Mouse (Mus musculus) fat pad, adult 2 months (tissue): ENCODE measurements around the gene Rbl2.
A peak's percentile ranks its signal among the peaks of the same experiment; 100 is the strongest.

Source experiments
- DNase-seq: peaks from one replicate; pipeline ENCODE4 v3.0.0-alpha.2; 2011; ENCODE audit warnings: low read depth, low spot score; ENCODE audit errors: extremely low read depth

The Rbl2 gene

GRCm38 (mm10) chr8:91098106-91098505 is 28.2 kb downstream of the Rbl2 start:
- no peak for DNase-seq

DNA sequence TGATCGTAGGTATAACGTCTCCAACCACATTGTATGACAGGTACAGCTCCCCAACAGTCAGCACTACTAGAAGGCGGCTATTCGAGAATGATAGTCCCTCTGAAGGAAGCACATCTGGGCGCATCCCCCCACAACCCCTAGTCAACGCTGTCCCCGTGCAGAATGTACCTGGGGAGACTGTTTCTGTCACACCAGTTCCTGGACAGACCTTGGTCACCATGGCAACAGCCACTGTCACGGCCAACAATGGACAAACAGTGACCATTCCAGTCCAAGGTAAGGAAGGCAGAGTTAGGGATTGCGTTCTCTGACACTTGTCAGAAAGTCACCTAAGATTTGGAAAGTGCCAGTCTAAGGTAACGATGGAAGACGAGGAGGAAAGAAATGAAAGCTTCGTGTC is 36.4 kb downstream of the Rbl2 start:
- DNase-seq, result no peak

DNA sequence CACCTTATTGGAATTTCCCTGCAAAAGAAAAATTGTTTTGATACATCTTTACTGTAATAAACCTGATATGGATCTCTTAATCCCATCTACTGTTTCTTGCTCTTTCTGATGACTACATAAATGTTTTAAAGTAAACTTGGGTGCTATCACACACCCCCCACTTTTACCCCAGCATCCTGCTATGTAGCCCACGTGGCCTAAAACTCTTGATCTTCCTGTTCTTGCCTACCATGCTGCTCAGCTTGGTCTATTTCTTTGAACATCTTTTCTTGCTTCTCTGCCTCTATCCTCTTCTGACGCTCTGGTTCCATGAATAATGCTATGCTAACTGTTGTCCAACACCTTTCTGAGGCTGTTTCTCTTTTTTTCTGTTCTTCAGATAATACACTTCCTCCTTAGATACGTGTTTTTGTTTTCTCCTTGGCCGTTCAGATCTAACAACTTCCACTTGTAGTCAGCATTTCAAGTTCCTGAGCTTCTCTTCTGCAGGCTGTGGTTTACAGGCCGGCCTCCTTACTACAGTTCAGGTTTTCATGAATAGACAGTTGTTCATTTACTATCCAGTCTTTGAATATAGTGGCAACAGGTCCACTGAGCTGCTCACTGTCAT is 42.1 kb downstream of the Rbl2 start:
- no peak for DNase-seq

- no peak for DNase-seq
Measured at GRCm38 (mm10) chr8:91114428-91114827, 44.6 kb downstream of the Rbl2 start.

DNA sequence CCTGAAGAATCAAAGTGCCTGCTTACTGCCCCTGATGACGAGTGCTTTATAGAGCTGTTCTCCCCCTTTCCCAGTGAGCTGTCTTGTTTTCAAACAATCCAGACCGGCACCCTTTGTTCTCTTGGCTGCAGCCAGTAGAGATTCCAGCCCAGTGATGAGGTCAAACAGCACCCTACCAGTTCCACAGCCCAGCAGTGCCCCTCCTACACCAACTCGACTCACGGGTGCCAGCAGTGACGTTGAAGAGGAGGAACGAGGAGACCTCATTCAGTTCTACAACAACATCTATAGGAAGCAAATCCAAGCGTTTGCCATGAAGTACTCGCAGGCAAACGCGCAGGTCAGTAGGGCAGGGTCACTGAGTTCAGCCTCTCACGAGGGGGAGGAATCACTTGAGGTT is 45.1 kb downstream of the Rbl2 start:
- DNase-seq, result no peak

- no peak for DNase-seq
Measured at GRCm38 (mm10) chr8:91117537-91117936, 47.7 kb downstream of the Rbl2 start.

DNA sequence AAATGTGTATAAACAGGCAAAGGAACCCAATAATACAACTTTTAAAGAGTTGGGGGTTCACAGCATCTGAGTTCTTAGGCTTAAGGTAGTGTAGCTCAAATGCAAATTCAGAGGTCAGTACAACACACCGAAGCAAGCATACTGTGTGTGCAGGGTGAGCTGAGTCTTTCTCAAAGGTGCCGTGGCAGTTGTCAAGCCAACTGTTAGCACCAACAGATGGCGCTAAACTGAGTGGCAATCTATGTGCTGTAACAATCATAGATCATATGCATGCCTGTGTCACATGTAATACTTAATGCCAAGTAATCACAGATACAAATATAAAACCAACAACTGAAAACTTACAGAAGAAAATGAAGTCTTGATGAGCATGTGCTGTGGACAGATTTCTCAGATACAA is 48.3 kb downstream of the Rbl2 start:
- DNase-seq, result no peak

DNA sequence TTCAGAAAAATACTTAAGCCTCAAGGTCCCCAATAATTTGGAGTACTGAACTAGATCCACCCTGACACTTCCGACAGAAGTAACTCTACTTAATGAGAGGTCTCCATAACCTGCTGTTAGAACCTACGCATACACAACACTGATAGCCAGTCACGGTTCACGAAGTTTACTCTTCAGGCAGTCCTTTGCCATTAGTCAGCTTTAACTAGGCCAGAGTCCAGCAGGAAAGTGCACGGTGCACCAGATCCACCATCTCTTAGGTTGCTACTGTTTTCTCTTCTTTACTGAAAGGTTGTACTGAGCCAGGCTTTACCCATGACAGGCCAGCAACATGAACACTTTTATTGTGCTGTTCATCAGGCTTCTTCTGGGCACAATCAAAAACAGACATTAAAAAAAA is 54.5 kb downstream of the Rbl2 start:
- DNase-seq, result no peak

DNA sequence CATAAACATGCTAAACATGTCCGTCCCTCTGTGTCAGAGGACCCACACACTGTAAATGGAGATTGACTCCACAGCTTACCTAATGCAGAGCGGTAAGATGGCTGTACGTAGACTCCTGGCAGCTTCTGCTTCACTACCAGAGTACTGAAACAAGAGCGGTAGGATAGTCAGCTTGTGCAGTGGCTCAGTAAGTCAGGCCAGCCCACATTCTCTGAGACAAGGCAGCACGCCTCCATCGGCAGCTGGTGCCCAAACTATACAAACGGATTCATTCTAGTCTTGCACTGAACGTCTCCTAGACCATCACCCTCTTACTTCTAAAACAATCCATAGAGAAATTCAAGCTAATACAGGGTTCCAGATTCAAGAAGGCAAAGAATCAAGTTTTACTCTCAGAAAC is 56.9 kb downstream of the Rbl2 start:
- no peak for DNase-seq

DNA sequence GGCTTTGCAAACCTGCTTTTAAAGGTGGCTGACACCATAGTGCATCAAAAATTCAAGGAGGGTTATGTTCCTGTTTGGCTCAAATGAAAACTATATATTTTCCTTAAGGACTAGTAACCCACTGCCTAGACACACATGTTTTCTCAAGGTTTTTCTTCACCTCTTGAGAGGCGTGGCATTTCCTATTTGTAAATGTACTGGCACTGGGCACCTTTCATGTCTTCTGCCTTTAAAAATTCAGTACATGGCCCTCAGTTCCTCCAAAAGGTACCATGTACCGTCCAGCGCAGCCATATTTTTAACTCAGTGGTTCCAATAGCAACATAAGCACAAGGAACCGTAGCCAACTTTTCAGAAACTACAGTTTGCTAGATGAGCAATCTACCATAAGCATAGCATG is 62.9 kb downstream of the Rbl2 start:
- DNase-seq, result no peak

- DNase-seq, result peak; percentile 23
Measured at GRCm38 (mm10) chr8:91133441-91134069, 63.7 kb downstream of the Rbl2 start.

- DNase-seq, result peak; percentile 95
Measured at GRCm38 (mm10) chr8:91134070-91134475, 64.2 kb downstream of the Rbl2 start.

- no peak for DNase-seq
Measured at GRCm38 (mm10) chr8:91134659-91135058, 64.8 kb downstream of the Rbl2 start.

DNA sequence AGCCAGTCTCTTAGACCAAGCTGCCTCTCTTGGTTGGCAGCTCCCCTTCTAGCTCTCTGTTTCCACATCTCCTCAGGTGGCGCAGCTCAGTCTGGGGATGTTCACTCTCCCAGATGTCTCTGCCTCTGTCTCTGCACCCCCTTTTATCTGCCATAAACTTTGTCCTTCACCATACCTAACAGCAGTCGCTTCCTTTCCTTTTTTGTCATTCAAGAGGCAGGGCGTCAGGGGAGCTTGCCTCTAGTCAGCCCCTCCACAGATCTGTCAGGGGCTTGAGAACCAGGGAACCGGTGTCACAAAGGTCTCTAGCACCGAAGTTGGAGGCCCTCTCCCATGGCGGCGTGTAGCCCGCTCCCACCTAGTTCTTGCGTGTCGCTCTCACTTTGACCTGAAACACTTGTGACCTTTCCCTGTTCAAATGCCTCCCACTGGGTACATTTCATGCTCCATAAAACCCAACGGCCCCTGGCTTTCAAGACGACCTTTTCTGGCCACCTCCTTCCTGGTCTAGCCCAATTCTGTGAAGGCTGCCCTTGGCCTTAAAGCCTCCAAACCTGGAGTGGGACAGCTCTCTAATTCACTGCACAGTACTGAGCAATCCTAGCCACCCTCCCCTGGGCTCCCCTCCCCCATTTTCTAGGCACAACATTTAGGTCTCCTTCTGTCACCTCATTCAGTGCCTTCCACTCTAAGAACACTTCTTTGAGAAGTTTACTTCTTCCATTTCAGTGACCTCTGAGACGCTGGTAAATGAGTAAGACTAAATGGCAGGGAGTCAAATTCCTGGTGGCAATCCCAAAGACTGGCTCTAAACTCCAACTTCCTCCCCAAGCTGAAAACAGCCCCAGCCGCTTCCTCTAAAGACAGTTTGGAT is 65.7 kb downstream of the Rbl2 start:
- no peak for DNase-seq

DNA sequence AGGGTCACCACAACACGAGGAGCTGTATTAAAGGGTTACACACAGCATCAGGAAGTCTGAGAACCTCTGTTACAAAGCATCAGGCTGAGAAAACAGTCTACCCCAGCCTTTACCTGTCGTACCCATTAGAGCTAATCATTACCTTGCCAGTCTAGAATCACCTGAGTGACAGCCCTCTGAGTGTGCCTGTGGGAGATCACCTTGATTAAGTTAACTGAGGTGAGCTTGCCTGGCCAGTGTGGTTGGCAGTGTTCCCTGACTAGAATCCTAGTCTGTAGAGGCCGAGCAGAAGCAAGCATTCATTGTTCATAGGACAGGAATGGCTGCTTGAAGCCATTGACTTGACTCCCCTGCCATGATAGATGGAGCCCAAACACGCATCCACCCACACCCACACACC is 71.0 kb downstream of the Rbl2 start:
- DNase-seq, result no peak

DNA sequence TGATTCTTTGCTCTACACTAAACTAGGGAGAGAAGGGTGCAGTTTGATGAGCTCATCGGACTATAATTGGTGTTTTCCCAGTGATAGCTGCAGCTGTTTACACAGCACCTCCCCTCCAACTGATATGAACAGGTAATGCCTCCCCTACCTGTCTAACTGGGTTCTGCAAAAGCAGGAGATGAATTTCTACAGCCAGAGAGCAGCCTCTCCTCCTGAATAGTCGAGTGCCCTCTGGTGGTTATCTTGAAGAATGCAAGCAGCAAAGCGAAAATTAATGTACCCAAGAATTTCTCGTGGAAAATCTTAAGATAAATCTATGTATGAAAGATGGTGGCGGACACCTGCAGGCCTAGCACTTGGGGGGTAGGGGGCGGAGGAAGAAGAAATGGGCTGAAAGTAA is 77.9 kb downstream of the Rbl2 start:
- DNase-seq, result no peak

DNA sequence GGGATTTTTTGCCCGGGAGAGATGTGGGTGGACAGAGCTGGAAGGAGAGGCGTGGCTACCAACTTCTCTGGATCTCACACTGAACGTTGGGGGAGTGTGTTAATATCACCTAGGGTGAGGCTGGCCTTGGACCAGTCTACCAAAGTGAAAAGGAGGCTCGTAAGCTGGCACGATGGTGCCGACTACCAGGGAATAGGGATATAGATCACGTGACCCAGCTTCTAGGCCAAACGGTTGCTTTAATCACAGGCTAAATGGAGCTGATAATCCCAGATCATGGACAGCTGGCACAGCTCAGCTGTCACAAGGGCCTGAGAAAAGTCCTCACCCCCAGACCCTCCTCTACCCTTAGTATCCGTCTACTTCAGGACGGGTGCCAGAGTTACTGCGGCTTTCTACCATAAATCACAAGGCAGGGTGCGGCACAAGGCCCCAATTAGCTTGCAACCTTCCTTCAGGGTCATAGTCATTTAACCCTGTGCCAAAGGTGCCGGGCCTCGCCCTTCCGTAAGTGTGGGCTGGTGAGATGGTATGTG is 78.9 kb downstream of the Rbl2 start:
- DNase-seq, result no peak

GRCm38 (mm10) chr8:91149298-91149697 is 79.4 kb downstream of the Rbl2 start:
- no peak for DNase-seq

GRCm38 (mm10) chr8:91151531-91151930 is 81.7 kb downstream of the Rbl2 start:
- no peak for DNase-seq

- no peak for DNase-seq
Measured at GRCm38 (mm10) chr8:91153831-91154230, 84.0 kb downstream of the Rbl2 start.

- DNase-seq, result no peak
Measured at GRCm38 (mm10) chr8:91154564-91154963, 84.7 kb downstream of the Rbl2 start.

DNA sequence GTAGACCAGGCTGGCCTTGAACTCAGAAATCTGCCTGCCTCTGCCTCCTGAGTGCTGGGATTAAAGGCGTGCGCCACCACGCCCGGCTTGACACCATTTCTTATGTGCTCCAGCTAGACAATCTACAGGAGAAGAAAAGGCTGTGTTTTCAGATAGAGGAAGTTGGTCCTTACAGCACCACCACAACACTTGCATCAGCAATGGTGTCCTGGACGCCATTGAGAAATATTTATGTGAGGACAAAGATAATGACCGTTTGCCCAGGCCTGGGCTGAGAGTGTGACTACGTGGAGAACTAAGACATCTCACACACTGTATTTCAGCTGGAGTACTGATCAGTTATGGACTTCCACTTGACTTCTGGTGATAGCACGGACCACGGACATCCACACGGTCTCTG is 88.8 kb downstream of the Rbl2 start:
- DNase-seq, result no peak
